Mouse (Mus musculus) mouse trophoblast stem cell (cell line): ENCODE measurements around the gene Syt11.
"Not testable (repeated sequence)": the region's sequence is repeated elsewhere in the genome, so short reads cannot be mapped to it uniquely, and the experiment has no call there.

Experiments used
- in situ Hi-C, 2 experiments: fragments of 300-500 bp; cut with MseI, MboI; formaldehyde crosslinking; loops; 2 replicates in 1 of 2; 3 replicates in 1 of 2; pipeline ENCODE4 v1.15.1; 2025

Syt11 gene

GRCm38 (mm10) chr3:88774939-88775841, at the start of gene Syt11:
TSS of gene Syt11 (minus strand) at chr3:88775164.
- in situ Hi-C loops, result not testable (repeated sequence)

GRCm38 (mm10) chr3:88803910-88804540, 29.1 kb upstream of the Syt11 start:
- in situ Hi-C loops, result no loop called here

- in situ Hi-C loops, result not testable (repeated sequence)
These were observed 22.5 kb upstream of the Syt11 start for GRCm38 (mm10) chr3:88797507-88797906.

- in situ Hi-C loops, result not testable (repeated sequence)
These were observed 13.1 kb upstream of the Syt11 start for GRCm38 (mm10) chr3:88788033-88788432.

GRCm38 (mm10) chr3:88786805-88787204, 11.8 kb upstream of the Syt11 start:
- in situ Hi-C loops, result not testable (repeated sequence)

- in situ Hi-C loops, result not testable (repeated sequence)
These were observed 11.4 kb upstream of the Syt11 start for GRCm38 (mm10) chr3:88786323-88786722.

- in situ Hi-C loops, result no loop called here
These were observed 9.9 kb upstream of the Syt11 start for GRCm38 (mm10) chr3:88784889-88785288.

GRCm38 (mm10) chr3:88773163-88773562, 1.8 kb downstream of the Syt11 start:
- in situ Hi-C loops, result not testable (repeated sequence)

- in situ Hi-C loops, result not testable (repeated sequence)
These were observed 2.6 kb downstream of the Syt11 start for GRCm38 (mm10) chr3:88772399-88772798.

GRCm38 (mm10) chr3:88771941-88772280, 3.1 kb downstream of the Syt11 start:
- in situ Hi-C loops, result not testable (repeated sequence)

GRCm38 (mm10) chr3:88771189-88771940, 3.6 kb downstream of the Syt11 start:
- in situ Hi-C loops, result not testable (repeated sequence)

- in situ Hi-C loops, result no loop called here
These were observed 12.5 kb downstream of the Syt11 start for GRCm38 (mm10) chr3:88762401-88762831.

GRCm38 (mm10) chr3:88761619-88762018, 13.3 kb downstream of the Syt11 start:
- in situ Hi-C loops, result no loop called here

GRCm38 (mm10) chr3:88758045-88758500, 16.9 kb downstream of the Syt11 start:
- in situ Hi-C loops, result no loop called here

GRCm38 (mm10) chr3:88756276-88756675, 18.7 kb downstream of the Syt11 start:
- in situ Hi-C loops, result no loop called here

GRCm38 (mm10) chr3:88755541-88755940, 19.4 kb downstream of the Syt11 start:
- in situ Hi-C loops, result no loop called here

- in situ Hi-C loops, result loop anchor here in 1 of 2 experiments (5.0 kb wide), 1 partner anchor 42 kb away; no protein-coding TSS in a partner anchor
These were observed 20.7 kb downstream of the Syt11 start for GRCm38 (mm10) chr3:88754283-88754682.

- in situ Hi-C loops, result no loop called here
These were observed 28.1 kb downstream of the Syt11 start for GRCm38 (mm10) chr3:88746871-88747231.

GRCm38 (mm10) chr3:88746139-88746870, 28.7 kb downstream of the Syt11 start:
- in situ Hi-C loops, result no loop called here

- in situ Hi-C loops, result no loop called here
These were observed 29.4 kb downstream of the Syt11 start for GRCm38 (mm10) chr3:88745534-88745933.

GRCm38 (mm10) chr3:88740147-88740546, 34.8 kb downstream of the Syt11 start:
- in situ Hi-C loops, result no loop called here
